Mouse (Mus musculus) testis, adult 2 months (tissue): Measurements from ENCODE around the gene Pmepa1. TPM values are rescaled to one million over a fixed set of nuclear protein-coding genes. Genes with fewer than 3 reads are reported as not detected.

Experiments
- H3K27ac ChIP-seq: fragments of 200-500 bp; 2 replicates; pipeline ENCODE4 v1.5.1; 2012; ENCODE audit warnings: low read depth, low read length; ENCODE audit not compliant: control insufficient read depth, insufficient read depth
- H3K27me3 ChIP-seq: fragments of 200-500 bp; 2 replicates; pipeline ENCODE4 v1.6.1; 2012; ENCODE audit warnings: mild to moderate bottlenecking, low read length, moderate library complexity; ENCODE audit not compliant: control insufficient read depth, insufficient read depth
- H3K36me3 ChIP-seq: fragments of 200-500 bp; 2 replicates; pipeline ENCODE4 v1.6.1; 2012; ENCODE audit warnings: mild to moderate bottlenecking, low read length; ENCODE audit not compliant: control insufficient read depth, insufficient read depth
- H3K4me1 ChIP-seq: fragments of 200-500 bp; 2 replicates; pipeline ENCODE4 v1.6.1; 2012; ENCODE audit warnings: low read length; ENCODE audit not compliant: control insufficient read depth, insufficient read depth
- H3K4me3 ChIP-seq: fragments of 200-500 bp; 2 replicates; pipeline ENCODE4 v1.5.1; 2012; ENCODE audit warnings: low read depth, mild to moderate bottlenecking, low read length, moderate library complexity, mixed read lengths; ENCODE audit not compliant: control insufficient read depth
- CTCF ChIP-seq: fragments of 200-500 bp; IDR thresholded peaks from 2 replicates; pipeline ENCODE4 v1.5.1; 2012; ENCODE audit warnings: low read depth, mild to moderate bottlenecking, inconsistent platforms, low read length, moderate library complexity; ENCODE audit not compliant: control insufficient read depth, insufficient read depth, insufficient replicate concordance
- POLR2A ChIP-seq: fragments of 200-500 bp; IDR thresholded peaks from 2 replicates; pipeline ENCODE4 v1.6.1; 2012; ENCODE audit warnings: low read depth, mild to moderate bottlenecking, inconsistent platforms, low read length, moderate library complexity; ENCODE audit not compliant: control insufficient read depth
- polyA plus RNA-seq: library from polyadenylated mRNA; depleted of rRNA; stranded (reverse); fragments of >200 nt; gene quantifications from 2 replicates; pipeline ENCODE4 v1.2.3, GENCODE M21; 2012

Pmepa1 gene
- polyA plus RNA-seq, 1 experiment = 2.6 TPM

DNA sequence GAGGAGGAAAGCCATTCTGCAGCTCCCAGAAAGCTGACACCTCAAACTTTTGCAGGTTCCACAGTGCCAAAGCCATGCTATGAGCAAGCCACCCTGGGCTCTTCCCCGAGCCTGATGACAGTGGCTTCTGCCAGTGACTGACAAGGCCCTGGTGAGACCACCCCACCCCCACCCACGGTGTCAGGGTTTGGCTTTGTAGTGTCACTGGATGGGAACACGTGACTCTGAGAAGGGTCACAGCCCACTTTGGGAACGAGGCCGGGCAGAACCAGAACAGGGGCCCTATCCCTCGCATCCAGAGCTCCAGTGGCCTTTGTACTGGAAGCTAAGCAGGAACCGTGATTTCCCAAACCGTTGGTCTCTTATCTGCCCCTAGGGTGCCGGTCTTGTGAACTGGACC is 6.1 kb downstream of the Pmepa1 start:
- Histone ChIP-seq H3K36me3 (no peaks in the 10 kb centered on the region), H3K4me3 (no peak overlapping the region), H3K27ac (no peak overlapping the region), H3K27me3 (no peaks in the 10 kb centered on the region), H3K4me1 (peaks cover 3% of the 10 kb centered on the region; the same call in 1 of the 2 replicates)
- TF ChIP-seq CTCF (no peak), POLR2A (no peak)

DNA sequence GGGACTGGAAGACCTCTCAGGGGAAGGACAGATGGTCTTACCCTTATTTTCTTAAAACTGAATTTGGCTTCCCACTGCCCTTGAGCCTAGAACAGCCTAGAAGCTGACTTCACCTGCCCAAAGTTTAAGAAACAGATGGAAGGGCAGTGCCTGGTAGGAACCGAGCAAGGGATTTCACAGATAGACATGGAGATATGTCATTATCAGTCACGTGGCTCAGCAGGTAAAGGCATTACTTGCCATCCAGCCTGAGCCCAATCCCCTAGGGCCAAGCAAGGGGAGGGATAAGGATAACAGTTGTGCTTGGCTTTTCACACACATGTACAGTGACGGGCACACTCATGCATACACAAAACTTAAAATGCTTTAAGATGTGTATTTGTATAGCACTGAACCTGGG is 8.8 kb downstream of the Pmepa1 start:
- Histone ChIP-seq H3K27ac (no peak overlapping the region), H3K36me3 (no peaks in the 10 kb centered on the region), H3K27me3 (no peaks in the 10 kb centered on the region), H3K4me3 (no peak overlapping the region), H3K4me1 (no peaks in the 10 kb centered on the region)
- TF ChIP-seq CTCF (no peak), POLR2A (no peak)

DNA sequence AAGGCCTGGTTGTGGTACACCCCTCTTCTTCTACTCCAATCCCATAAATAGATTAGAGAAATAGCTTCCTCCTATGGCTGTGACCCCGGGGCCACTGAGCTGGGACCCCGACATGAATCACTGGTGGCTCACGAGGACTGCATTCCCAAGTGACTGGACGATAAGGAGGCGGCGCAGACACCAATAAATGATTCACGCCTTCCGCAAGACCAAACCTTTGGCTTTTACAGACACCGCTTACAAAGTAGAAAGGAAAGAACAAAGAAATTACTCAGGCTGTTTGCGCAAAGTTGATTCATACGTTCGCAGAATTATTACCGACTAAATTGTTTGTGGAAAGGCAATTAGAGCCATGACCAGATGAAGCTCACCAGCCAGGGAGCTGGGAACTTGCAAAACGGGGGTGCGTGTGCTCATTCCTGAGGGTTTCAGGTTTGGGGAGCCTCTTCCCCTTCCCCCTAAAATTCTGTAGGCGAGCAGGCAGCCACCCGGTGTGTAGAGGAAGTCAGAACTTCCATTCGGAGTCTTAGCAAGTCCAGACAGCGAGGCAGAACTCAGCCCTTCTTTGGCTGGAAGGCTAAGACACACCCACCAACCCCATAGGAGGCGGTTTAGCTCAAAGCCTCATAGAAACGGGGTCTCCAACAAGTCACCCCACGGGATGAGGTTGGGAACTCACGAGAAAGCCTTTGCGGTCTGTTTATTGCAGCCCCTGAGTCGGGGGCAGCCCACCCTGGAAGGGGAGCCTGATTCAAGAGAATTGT is 9.8 kb downstream of the Pmepa1 start:
- TF ChIP-seq CTCF = no peak
- TF ChIP-seq POLR2A = no peak
- no peaks in the 10 kb centered on the region for H3K4me1 ChIP-seq
- no peak overlapping the region for H3K4me3 ChIP-seq
- no peaks in the 10 kb centered on the region for H3K36me3 ChIP-seq
- no peaks in the 10 kb centered on the region for H3K27me3 ChIP-seq
- no peak overlapping the region for H3K27ac ChIP-seq

DNA sequence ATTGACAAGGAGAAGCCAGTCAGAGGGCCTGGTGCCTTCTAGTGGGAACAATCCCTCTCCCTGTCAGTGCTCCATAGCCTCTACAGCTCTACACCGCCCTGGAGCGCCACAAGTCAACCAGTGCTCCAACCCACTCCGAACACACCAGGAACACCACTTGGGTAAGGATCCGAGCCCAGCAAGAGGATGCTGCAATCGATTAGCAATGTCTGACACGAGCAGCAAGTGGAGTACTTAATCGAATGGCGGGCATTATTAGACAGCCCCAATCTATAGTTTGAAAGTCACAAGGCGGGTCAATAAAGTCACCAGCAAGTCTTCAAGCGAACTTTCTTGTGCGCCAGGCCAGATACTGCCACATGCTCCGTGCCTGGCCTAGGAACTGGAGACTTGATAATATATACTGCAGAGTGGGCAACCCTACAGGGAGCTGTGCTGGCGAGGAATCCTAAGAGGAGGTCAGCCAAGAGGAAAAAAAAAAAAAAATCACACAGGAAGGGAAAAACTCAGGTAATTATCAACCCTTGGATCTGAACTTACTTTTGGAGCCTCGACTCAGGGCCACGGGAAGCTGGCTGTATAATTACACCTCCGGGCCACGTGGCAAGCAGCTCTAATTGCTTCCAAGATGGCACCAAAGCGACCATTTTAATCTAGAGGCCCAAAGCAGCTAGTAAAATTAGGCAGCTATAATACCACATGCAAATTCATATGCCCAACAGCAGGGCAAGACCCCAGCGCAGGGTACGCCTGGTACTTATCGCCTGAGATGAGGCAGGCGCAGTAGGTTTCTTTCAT is 10.7 kb downstream of the Pmepa1 start:
- no peaks in the 10 kb centered on the region for H3K4me1 ChIP-seq
- no peak overlapping the region for H3K4me3 ChIP-seq
- TF ChIP-seq POLR2A (no peak), CTCF (no peak)
- no peak overlapping the region for H3K27ac ChIP-seq
- no peaks in the 10 kb centered on the region for H3K27me3 ChIP-seq
- no peaks in the 10 kb centered on the region for H3K36me3 ChIP-seq

DNA sequence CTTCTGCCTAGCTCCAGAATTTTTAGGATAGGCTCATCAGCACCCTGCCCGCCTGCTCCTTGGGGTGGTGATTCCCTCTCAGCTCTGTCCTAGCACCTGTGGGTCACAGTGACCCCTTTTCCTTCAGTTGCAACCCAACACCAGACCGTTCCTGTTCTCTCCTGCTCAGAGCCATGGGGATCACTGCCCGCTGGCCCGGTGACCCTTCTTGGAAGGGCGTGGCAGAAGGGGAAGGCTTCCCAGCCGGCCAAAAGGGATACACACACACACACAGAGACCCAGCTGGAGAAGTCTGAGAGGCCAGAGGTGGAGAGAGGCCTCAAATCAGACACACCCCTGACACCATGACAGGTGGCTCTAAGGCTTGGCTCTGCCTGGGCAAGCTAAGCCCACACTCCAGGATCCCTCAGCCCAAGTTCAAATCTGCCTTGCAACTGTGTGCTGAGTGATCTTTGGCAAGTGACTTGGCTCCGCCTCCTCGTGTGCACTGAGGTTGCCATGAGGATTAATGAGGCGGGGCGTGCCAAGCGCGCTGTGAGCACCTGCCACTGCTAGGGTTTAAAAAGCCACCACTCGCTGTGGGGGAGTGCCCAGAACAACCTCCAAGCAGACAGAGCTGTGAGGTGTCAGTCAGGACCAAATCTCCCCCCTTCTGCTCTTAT is 11.7 kb downstream of the Pmepa1 start:
- no peaks in the 10 kb centered on the region for H3K27me3 ChIP-seq
- TF ChIP-seq CTCF = no peak
- TF ChIP-seq POLR2A = no peak
- H3K4me1 ChIP-seq = no peaks in the 10 kb centered on the region
- no peak overlapping the region for H3K4me3 ChIP-seq
- H3K36me3 ChIP-seq = no peaks in the 10 kb centered on the region
- no peak overlapping the region for H3K27ac ChIP-seq

- Histone ChIP-seq H3K4me1 (no peaks in the 10 kb centered on the region), H3K27me3 (no peaks in the 10 kb centered on the region), H3K27ac (no peak overlapping the region), H3K36me3 (no peaks in the 10 kb centered on the region), H3K4me3 (no peak overlapping the region)
- TF ChIP-seq POLR2A (no peak), CTCF (no peak)
Measured at GRCm38 (mm10) chr2:173263636-173264330, 12.6 kb downstream of the Pmepa1 start.

DNA sequence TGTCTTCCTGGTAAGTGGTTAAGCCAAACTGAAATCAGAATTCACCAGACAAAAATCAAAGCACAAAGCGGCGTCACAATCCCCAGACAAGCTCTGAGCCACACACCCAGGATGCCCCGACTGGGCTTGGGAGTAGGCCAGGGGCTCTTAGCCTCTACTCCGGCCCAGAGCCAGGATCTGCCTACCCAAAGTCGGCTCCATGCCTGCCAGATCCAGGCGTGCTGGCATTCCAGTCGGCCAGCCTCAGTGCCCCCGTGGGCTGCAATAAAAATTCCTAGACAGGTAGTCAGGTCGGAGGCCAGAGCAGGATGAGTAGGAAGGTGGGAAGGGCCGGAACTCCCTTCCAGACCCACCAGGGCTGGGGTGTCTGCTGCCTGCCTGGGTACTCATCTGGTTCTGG is 14.8 kb downstream of the Pmepa1 start:
- Histone ChIP-seq H3K27ac (no peak overlapping the region), H3K4me1 (no peaks in the 10 kb centered on the region; the same call in 1 of the 2 replicates), H3K36me3 (no peaks in the 10 kb centered on the region), H3K4me3 (no peak overlapping the region), H3K27me3 (no peaks in the 10 kb centered on the region)
- no peak for TF ChIP-seq POLR2A
- TF ChIP-seq CTCF = no peak
